Mouse (Mus musculus) forebrain, embryonic 15.5 days (tissue): ENCODE data around the gene Anks1. TPM values are rescaled to one million over a fixed set of nuclear protein-coding genes. Genes with fewer than 3 reads are reported as not detected.
A peak's percentile ranks its signal among the peaks of the same experiment; 100 is the strongest.

Source experiments
- ATAC-seq: fragments of 200-750 bp; cut with Nextera tagmentation; replicated peaks from 2 replicates; pipeline ENCODE4 v1.8.0; 2017; ENCODE audit warnings: mild to moderate bottlenecking, moderate TSS enrichment, moderate library complexity
- H3K27ac ChIP-seq: fragments of 300-500 bp; sonication (generic); replicated peaks from 2 replicates; pipeline ENCODE4 v1.5.1; 2015; ENCODE audit warnings: mild to moderate bottlenecking, inconsistent platforms
- H3K27me3 ChIP-seq: fragments of 300-500 bp; sonication (generic); 2 replicates; pipeline ENCODE4 v1.6.1; 2015; ENCODE audit warnings: inconsistent platforms
- H3K36me3 ChIP-seq: fragments of 300-500 bp; sonication (generic); 2 replicates; pipeline ENCODE4 v1.6.1; 2015; ENCODE audit warnings: mild to moderate bottlenecking, inconsistent platforms
- H3K4me1 ChIP-seq: fragments of 300-500 bp; sonication (generic); 2 replicates; pipeline ENCODE4 v1.6.1; 2015; ENCODE audit warnings: inconsistent platforms
- H3K4me2 ChIP-seq: fragments of 300-500 bp; sonication (generic); replicated peaks from 2 replicates; pipeline ENCODE4 v1.6.1; 2015; ENCODE audit warnings: mild to moderate bottlenecking, inconsistent platforms
- H3K4me3 ChIP-seq: fragments of 300-500 bp; sonication (generic); 2 replicates; pipeline ENCODE4 v1.5.1; 2015; ENCODE audit warnings: mild to moderate bottlenecking, inconsistent platforms
- H3K9ac ChIP-seq: fragments of 300-500 bp; sonication (generic); replicated peaks from 2 replicates; pipeline ENCODE4 v1.6.1; 2015; ENCODE audit warnings: mild to moderate bottlenecking, inconsistent platforms
- H3K9me3 ChIP-seq: fragments of 300-500 bp; sonication (generic); 2 replicates; pipeline ENCODE4 v1.6.1; 2016; ENCODE audit warnings: inconsistent platforms
- WGBS: fragments of 180-500 bp; shearing (Covaris S2); methylation state at CpG from one replicate; pipeline ENCODE4 v1.1.7; 2015; ENCODE audit warnings: mixed read lengths; 5-methylcytosine and 5-hydroxymethylcytosine counted together
- polyA plus RNA-seq: library from polyadenylated mRNA; unstranded; fragments of >200 nt; fragmentation: Nextera tagmentation; extraction: Ambion mirVana; gene quantifications from 2 replicates; pipeline ENCODE4 v1.2.1, GENCODE M21; 2015

Anks1 gene
- polyA plus RNA-seq, 1 experiment from 2014 or later, result 35.3 TPM

- Histone ChIP-seq H3K4me1 (peaks cover 44% of the 10 kb centered on the region), H3K27ac (peak overlapping the region; percentile 39), H3K9me3 (no peaks in the 10 kb centered on the region), H3K36me3 (peaks cover 4% of the 10 kb centered on the region; the same call in 1 of the 2 replicates), H3K4me3 (no peak overlapping the region), H3K27me3 (no peaks in the 10 kb centered on the region), H3K4me2 (peak overlapping the region; percentile 30), H3K9ac (0 out of 2 replicates have a peak overlapping the region, but pooled peaks have one; percentile 9)
- ATAC-seq, result no peak
- 16% methylated on average over 29 of the region's 29 CpGs for WGBS
Observed at GRCm38 (mm10) chr17:28007179-28007811, 98.2 kb downstream of the Anks1 start.

- H3K4me1 ChIP-seq, result peaks cover 51% of the 10 kb centered on the region
- peak overlapping the region; percentile 30 for H3K4me2 ChIP-seq
- 0 out of 2 replicates have a peak overlapping the region, but pooled peaks have one; percentile 9 for H3K9ac ChIP-seq
- H3K27me3 ChIP-seq, result no peaks in the 10 kb centered on the region
- WGBS, result 35% methylated on average over 27 of the region's 27 CpGs
- H3K36me3 ChIP-seq, result peaks cover 4% of the 10 kb centered on the region; the same call in 1 of the 2 replicates
- peak overlapping the region; percentile 39 for H3K27ac ChIP-seq
- H3K4me3 ChIP-seq, result no peak overlapping the region
- no peaks in the 10 kb centered on the region for H3K9me3 ChIP-seq
- ATAC-seq, result 0 out of 2 replicates have a peak, but pooled peaks have one; percentile 33
Observed at GRCm38 (mm10) chr17:28007857-28008564, 98.9 kb downstream of the Anks1 start.

DNA sequence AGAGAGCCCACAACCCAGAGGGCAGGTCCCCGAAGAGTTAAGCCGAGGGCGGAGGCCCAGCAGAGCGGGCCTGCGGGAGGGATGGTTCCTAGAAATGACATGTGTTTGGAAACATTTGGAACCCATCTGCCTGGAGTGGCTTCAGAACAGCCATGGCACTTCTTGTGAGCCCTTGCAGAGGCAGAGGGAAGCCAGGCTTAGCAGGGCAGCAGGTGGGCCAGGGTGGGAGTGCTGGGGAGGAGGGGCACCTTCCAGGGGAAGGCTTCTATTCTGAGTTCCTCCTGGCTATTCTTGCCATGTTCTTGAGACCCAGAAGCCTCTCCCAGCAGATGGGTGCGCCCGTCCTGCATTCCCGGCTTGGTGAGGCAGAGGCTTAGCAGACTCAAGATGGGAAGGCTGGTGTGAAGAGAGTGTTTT is 99.5 kb downstream of the Anks1 start:
- Histone ChIP-seq H3K4me1 (peaks cover 57% of the 10 kb centered on the region), H3K4me2 (no peak overlapping the region), H3K9ac (no peak overlapping the region), H3K27me3 (no peaks in the 10 kb centered on the region), H3K9me3 (no peaks in the 10 kb centered on the region), H3K4me3 (no peak overlapping the region), H3K27ac (no peak overlapping the region), H3K36me3 (peaks cover 4% of the 10 kb centered on the region; the same call in 1 of the 2 replicates)
- WGBS, result 65% methylated on average over 8 of the region's 8 CpGs
- ATAC-seq, result no peak

DNA sequence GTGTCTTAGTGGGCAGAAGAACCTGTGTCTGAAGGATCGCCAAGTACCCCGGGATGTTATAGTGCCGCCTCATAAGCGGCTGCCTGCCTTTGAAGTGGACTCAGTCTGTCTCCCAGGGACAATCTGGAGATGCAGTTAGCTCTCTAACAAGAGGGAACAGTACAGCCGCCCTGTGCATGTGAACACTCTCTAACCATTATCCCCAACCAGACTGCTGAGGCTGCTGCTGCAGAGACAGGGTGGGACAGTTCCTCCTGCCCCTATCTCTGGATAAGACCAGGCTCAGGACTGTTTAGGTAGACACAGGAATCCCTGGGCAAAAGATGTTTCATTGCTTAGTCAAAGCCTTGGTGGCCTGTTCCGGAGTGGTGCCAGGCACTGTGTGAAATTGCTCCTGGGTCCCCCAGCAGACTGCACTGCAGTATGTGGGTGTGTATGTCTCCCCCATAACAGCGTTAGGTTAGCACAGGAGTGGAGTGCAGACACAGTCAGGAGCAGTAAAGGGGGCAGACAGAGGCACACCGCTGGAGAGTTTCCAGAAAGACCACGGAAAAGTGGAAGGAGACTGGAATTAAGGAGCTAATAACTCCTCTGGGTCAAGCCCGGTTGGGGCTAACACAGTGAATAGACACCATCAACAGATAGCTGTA is 100.1 kb downstream of the Anks1 start:
- no peak overlapping the region for H3K27ac ChIP-seq
- no peak overlapping the region for H3K4me3 ChIP-seq
- no peaks in the 10 kb centered on the region for H3K9me3 ChIP-seq
- no peaks in the 10 kb centered on the region for H3K27me3 ChIP-seq
- peaks cover 59% of the 10 kb centered on the region for H3K4me1 ChIP-seq
- no peak overlapping the region for H3K9ac ChIP-seq
- 88% methylated on average over 10 of the region's 10 CpGs for WGBS
- H3K36me3 ChIP-seq, result peaks cover 4% of the 10 kb centered on the region; the same call in 1 of the 2 replicates
- H3K4me2 ChIP-seq, result no peak overlapping the region
- ATAC-seq, result no peak

GRCm38 (mm10) chr17:28009716-28010114 is 100.6 kb downstream of the Anks1 start:
- H3K36me3 ChIP-seq, result peaks cover 4% of the 10 kb centered on the region; the same call in 1 of the 2 replicates
- H3K27me3 ChIP-seq, result no peaks in the 10 kb centered on the region
- no peak overlapping the region for H3K27ac ChIP-seq
- no peaks in the 10 kb centered on the region for H3K9me3 ChIP-seq
- H3K4me1 ChIP-seq, result peaks cover 63% of the 10 kb centered on the region
- H3K9ac ChIP-seq, result no peak overlapping the region
- no peak for ATAC-seq
- WGBS, result 89% methylated on average over 7 of the region's 7 CpGs
- H3K4me3 ChIP-seq, result no peak overlapping the region
- H3K4me2 ChIP-seq, result no peak overlapping the region

DNA sequence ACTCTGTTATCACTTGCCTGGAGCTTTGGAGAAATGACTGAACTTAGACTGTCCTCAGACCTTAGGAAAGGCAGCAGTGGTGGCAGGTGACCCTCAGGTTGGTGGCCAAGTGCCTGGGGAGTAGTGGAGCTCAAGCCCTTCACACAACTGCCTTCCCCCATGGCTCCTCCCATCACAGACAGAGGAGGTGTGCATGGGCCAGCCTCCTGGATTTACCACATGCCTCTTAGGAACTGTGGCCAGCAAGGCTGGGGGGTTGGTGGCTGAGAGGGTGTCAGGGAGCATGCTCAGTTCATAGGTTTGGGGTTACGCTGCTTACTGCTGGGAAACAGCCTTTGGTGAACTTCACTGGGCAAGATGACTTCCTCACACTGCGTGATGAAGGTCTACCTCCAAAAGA is 101.8 kb downstream of the Anks1 start:
- peaks cover 4% of the 10 kb centered on the region; the same call in 1 of the 2 replicates for H3K36me3 ChIP-seq
- no peaks in the 10 kb centered on the region for H3K27me3 ChIP-seq
- H3K4me2 ChIP-seq, result no peak overlapping the region
- H3K27ac ChIP-seq, result no peak overlapping the region
- WGBS, result 98% methylated on average over 2 of the region's 2 CpGs
- no peaks in the 10 kb centered on the region for H3K9me3 ChIP-seq
- H3K4me1 ChIP-seq, result peaks cover 56% of the 10 kb centered on the region
- ATAC-seq, result no peak
- no peak overlapping the region for H3K4me3 ChIP-seq
- no peak overlapping the region for H3K9ac ChIP-seq

DNA sequence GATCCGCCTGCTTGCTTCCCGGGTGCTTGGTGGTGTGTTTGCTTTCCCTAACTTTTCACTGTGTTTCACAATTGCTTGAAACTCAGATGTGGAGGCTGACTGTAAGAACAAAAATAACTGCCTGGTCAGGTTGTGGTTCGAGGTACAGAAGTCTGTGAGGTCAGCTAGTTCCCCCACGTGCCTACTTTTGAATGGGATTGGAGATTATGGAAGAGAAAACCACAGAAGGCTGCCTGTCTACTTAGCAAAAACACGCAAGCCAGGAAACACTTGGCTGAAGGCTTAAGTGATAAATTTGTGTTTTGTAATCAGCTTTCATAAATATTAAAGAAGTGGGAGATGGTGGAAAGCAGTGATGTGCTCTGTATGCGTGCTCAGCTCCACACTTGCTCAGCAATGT is 103.7 kb downstream of the Anks1 start:
- 57% methylated on average over 6 of the region's 6 CpGs for whole genome bisulfite sequencing
- Histone ChIP-seq H3K4me1 (peaks cover 37% of the 10 kb centered on the region), H3K4me2 (peak overlapping the region; percentile 46), H3K9me3 (no peaks in the 10 kb centered on the region), H3K36me3 (peaks cover 4% of the 10 kb centered on the region; the same call in 1 of the 2 replicates), H3K27me3 (no peaks in the 10 kb centered on the region), H3K4me3 (peak overlapping the region; percentile 26), H3K9ac (no peak overlapping the region), H3K27ac (peak overlapping the region; percentile 76)
- no peak for ATAC-seq

- H3K9ac ChIP-seq, result no peak overlapping the region
- H3K9me3 ChIP-seq, result no peaks in the 10 kb centered on the region
- H3K4me2 ChIP-seq, result peak overlapping the region; percentile 46
- WGBS, result 11% methylated on average over 12 of the region's 12 CpGs
- H3K27ac ChIP-seq, result peak overlapping the region; percentile 76
- H3K27me3 ChIP-seq, result no peaks in the 10 kb centered on the region
- peaks cover under 1% of the 10 kb centered on the region; the same call in 1 of the 2 replicates for H3K36me3 ChIP-seq
- H3K4me3 ChIP-seq, result peak overlapping the region; percentile 26
- peak; percentile 88 for ATAC-seq
- peaks cover 36% of the 10 kb centered on the region for H3K4me1 ChIP-seq
Observed at GRCm38 (mm10) chr17:28013259-28013875, 104.3 kb downstream of the Anks1 start.

- WGBS, result 69% methylated on average over 4 of the region's 4 CpGs
- H3K4me2 ChIP-seq, result no peak overlapping the region
- no peaks in the 10 kb centered on the region for H3K36me3 ChIP-seq
- peak overlapping the region; percentile 49 for H3K27ac ChIP-seq
- H3K4me3 ChIP-seq, result no peak overlapping the region
- peaks cover 36% of the 10 kb centered on the region for H3K4me1 ChIP-seq
- no peaks in the 10 kb centered on the region for H3K9me3 ChIP-seq
- H3K27me3 ChIP-seq, result no peaks in the 10 kb centered on the region
- no peak overlapping the region for H3K9ac ChIP-seq
- ATAC-seq, result no peak
Observed at GRCm38 (mm10) chr17:28014449-28014848, 105.3 kb downstream of the Anks1 start.

- no peak overlapping the region for H3K4me2 ChIP-seq
- H3K4me1 ChIP-seq, result peaks cover 42% of the 10 kb centered on the region
- H3K27ac ChIP-seq, result peak overlapping the region; percentile 49
- no peaks in the 10 kb centered on the region for H3K36me3 ChIP-seq
- H3K9ac ChIP-seq, result no peak overlapping the region
- H3K9me3 ChIP-seq, result no peaks in the 10 kb centered on the region
- no peak for ATAC-seq
- H3K27me3 ChIP-seq, result no peaks in the 10 kb centered on the region
- H3K4me3 ChIP-seq, result no peak overlapping the region
- WGBS, result 80% methylated on average over 17 of the region's 17 CpGs
Observed at GRCm38 (mm10) chr17:28015068-28015730, 106.1 kb downstream of the Anks1 start.

DNA sequence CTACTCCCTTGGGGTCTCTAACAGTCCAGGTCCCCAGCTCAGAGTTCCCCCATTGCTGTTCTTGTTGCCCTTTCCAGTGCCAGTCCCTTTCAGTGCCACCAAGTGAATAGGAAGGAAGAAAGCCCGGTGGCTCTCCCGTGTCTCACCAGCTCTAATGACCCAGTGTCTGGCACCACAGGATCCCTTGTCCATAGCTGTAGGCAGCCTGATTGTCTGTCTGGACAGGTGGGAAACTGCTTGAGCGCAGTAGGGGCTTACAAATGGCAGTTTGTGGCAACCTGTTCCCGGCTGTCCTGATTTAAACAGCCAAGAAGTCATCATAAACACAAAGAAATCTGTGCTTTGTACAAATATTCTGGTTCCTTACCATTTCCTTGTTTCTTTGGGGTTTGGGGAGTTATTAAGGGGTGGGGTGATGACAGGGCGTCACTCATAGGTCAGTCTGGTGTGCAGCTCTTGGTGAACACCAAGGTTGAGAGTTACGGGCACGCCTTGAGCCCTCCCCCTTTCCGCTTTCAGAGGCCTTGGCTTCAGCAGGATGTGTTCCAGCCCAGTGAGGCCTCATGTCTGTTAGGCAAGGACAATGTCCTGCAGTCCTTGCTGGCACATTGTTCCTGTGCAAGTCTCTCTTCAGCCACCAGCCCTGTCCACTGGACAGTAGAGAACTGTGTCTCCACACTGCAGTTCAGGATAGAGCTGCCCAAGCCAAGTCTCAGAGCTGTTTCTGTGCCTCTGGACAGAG is 107.1 kb downstream of the Anks1 start:
- H3K4me2 ChIP-seq, result no peak overlapping the region
- H3K9ac ChIP-seq, result no peak overlapping the region
- H3K9me3 ChIP-seq, result no peaks in the 10 kb centered on the region
- no peaks in the 10 kb centered on the region for H3K27me3 ChIP-seq
- ATAC-seq, result no peak
- no peak overlapping the region for H3K4me3 ChIP-seq
- peaks cover 42% of the 10 kb centered on the region for H3K4me1 ChIP-seq
- 80% methylated on average over 8 of the region's 8 CpGs for WGBS
- H3K27ac ChIP-seq, result peak overlapping the region; percentile 11; the same call in 1 of the 2 replicates
- H3K36me3 ChIP-seq, result no peaks in the 10 kb centered on the region
